Mouse (Mus musculus) hematopoietic stem cell, adult 5-6 weeks (primary cell): ENCODE results near the gene Btrc. TPM values are rescaled to one million over a fixed set of nuclear protein-coding genes. Genes with fewer than 3 reads are reported as not detected.
A peak's percentile ranks its signal among the peaks of the same experiment; 100 is the strongest.

ENCODE experiments used
- ATAC-seq, 2 experiments: fragments of 125-278 bp in 1 of 2; replicated peaks in 1 of 2; 2 replicates each; pipeline ENCODE4 v1.8.0; 2016 to 2017; ENCODE audit warnings: inconsistent platforms in 2 of 2, mild to moderate bottlenecking in 2 of 2, moderate number of reproducible peaks in 2 of 2, low read depth in 1 of 2, moderate TSS enrichment in 1 of 2; ENCODE audit not compliant: low FRiP score in 2 of 2, poor library complexity in 2 of 2, severe bottlenecking in 2 of 2, insufficient read depth in 1 of 2, low TSS enrichment in 1 of 2
- total RNA-seq: library from RNA; stranded (forward); fragments of 172-1452, 232-1000 nt; gene quantifications from 2 replicates; pipeline ENCODE4 v1.2.3, GENCODE M21; 2017

The Btrc gene
- total RNA-seq, 1 experiment from 2014 or later = 23.5 TPM

DNA sequence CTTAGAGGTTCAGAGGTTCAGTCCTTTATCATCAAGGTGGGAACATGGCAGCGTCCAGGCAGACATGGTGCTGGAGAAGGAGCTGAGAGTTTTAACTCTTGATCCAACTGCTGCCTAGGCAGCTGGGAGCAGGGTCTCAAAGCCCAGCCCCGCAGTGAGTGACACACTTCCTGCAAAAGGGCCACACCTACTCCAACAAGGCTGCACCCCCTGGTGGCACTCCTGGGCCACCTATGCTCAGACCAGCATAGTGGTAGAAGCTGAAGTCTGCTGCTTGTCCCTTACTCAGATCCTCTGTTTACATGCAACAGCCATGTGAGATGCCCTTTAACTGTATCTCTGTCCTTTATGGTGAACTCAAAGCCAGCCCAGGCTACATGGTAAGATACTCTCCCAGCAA, 47.5 kb downstream of the Btrc start:
- ATAC-seq = peak; percentile 62 to 76

DNA sequence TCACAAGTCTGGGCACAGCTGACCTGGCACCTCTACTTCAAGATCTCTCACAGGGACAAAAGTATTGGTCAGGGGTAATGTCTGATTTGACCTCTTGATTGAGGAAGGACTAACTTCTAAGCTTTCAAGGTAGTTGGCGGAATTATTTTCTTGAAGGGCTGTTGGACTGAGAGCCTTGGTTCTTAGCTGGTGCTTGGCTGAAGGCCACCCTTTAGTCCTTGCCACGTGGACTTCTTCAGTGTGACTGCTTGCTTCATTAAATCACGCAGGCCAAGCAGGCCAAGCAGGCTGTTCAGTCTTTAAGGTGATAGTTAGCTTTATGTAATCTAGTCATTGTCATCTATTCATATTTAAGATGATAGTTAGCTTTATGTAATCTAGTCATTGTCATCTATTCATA, 49.2 kb downstream of the Btrc start:
- no peak for ATAC-seq

DNA sequence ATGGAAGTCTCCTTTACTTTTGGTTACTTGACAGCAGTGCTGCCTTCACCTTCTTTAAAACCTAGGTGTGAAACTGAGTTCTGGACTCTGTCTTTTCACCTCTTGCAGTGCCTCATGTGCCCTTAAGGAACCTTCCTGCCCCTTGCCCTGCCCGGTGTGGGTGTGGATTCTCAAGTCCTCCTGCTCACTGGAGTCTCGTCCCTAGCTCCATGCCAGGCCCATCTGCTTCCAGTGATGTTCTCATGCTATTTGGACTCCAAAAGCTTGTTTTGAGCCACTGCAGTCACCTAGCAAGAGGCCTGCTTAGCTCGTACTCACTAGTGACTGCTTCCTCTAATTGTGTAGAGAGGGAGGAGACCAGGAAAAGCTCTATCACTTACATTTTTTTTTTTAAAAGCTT, 50.4 kb downstream of the Btrc start:
- no peak for ATAC-seq

DNA sequence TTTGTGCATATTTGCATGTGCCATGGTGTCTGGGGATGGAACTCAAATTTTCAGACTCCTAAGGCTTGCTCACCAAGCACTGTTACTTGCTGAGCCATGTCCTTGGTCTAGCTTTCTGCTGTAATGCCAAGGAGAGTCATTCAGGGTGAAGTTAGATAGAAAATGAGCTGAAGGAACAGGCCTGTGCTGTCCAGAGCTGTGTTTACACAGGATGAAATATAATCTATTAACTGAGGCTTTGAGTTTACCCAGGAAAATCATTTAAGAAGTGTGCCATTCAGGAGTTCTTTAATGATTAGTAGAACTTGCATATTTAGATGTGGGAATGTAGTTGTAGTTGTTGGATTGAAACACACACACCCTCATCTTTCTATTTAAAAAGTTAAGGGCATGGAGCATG, 54.1 kb downstream of the Btrc start:
- ATAC-seq = no peak

DNA sequence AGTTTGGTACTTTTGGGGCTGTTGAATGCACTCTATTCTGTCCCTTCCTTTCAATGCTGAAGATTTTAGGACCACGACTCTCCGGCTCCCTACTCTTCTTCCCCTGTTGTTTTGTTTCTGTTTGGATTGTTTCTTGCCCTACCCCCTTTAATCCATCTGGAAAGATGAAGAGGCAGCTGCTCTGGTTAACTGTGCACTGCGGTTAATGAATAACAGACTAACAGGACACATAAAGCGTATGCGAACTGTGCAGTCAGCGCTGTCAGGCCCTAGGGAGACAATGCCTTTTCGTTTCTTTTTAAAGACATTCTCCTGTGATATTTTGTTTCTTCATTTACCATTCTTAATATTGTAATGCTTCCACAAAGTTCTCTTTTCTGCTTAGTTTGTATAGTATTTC, 58.7 kb downstream of the Btrc start:
- ATAC-seq = no peak

DNA sequence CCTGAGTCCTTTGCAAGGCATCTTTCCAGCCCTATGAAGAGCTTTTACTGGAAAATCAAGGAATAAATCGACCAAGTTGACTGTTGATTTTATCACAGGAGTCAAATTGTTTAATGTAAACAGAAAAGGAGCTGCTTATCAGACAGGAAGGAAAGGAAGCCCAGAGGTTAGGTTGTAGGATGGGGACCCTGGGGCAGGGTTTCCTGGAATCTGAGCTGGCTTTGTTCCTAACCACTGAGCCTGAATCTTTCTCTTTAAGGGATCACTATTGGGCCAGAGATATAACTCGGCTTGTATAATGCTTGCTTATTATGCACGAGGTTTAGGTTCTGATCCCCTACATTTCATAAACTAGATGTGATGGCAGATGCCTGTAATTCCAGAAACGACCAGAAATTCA, 64.6 kb downstream of the Btrc start:
- ATAC-seq = no peak

DNA sequence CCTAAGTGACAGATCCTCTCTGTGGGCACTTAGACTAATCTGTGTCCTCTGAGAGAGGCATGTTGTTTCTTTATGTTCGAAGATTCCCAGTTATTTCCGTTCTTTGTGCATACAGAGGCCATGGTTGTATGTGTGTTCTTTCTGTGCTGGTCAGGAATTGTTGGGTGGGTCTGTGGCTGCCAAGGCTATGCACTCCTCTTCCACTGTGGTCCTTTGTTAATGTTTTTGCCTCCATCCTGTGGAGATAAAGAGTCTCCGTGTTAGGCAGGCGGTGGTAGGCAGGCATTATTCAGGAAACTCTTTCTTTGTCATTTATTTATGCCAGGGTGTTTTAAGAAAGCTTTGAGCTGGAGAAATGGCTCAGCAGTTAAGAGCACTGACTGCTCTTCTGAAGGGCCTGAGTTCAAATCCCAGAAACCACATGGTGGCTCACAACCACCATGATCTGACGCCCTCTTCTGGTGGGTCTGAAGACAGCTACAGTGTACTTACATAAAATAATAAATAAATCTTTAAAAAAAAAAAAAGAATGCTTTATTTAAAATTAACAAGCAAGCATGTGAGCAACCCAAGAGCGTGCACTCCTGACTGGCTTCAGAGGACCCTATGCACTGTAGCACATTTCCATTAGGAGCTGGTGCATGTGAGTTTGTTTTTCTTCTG, 67.6 kb downstream of the Btrc start:
- ATAC-seq = no peak

DNA sequence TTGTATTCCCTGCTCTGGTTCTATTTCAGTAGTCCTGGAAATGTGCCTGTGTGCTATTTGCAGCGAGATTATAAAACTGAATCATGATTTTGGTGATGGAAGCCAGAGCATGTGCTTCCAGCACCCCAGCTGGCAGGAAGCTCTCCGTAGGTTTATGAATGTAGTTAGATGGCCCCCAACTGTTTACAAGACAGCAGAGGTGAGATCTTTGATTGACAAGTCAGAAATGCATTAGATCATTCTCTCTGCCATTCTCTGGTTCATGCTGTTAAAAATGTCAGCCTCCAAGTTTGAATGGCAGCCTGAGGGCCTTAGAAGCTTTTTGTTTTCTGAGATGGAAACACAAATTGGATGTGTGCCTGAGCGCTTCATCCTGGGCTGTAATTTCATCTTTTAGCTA, 68.8 kb downstream of the Btrc start:
- ATAC-seq = no peak

DNA sequence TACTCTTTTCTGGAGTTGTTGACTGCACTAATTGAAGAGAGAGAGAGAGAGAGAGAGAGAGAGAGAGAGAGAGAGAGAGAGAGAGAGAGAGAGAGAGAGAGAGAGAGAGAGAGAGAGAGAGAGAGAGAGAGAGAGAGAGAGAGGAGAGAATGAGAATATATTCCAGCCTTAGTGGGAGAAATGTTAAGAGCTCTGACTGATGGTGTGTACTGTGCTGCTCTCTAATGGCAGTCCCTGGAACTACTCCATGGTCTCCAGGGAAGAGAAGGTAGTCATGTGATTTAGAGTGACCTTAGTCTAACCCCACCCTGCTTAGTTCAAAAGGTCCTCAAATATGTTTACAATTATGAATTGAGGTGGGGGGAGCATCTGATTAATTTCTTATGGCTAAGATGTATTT, 72.5 kb downstream of the Btrc start:
- peak; percentile 68 to 87; a peak in 3 of 4 replicates for ATAC-seq

DNA sequence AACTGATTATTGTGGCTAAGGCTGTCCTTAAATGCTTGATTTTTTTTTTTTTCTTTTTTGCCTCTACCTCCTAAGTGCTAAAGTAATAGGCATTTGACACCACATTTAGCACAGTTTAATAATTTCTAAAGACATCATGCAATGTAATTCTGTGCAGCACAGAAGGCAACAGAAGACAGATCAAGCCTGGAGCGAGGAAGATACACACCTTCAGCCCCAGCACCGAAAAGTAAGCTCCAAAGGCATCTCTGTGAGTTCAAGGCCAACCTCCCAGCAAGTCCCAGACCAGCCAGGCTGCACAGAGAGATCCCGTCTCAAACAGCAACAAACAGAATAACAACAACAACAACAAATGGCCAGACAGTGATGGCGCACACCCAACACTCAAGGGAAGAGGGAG, 73.6 kb downstream of the Btrc start:
- no peak for ATAC-seq

DNA sequence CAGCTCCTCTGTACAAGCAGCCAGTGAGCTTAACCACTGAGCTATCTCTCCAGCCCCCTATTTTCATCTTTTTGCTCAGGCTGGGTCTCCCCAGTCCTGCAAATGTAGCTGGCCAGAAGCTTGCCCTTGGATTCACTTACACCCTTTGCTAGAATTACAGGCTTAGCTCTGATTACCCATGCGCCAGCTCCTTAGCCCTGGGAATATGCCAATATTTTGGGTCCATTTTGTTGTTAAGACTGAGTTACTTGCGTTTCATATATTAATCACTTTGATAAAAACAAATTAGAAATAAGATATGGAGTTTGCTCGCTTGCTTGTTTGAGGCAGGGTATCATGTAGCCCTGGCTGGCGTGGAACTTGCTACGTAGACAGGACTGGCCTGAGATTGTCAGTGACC, 74.7 kb downstream of the Btrc start:
- no peak for ATAC-seq

DNA sequence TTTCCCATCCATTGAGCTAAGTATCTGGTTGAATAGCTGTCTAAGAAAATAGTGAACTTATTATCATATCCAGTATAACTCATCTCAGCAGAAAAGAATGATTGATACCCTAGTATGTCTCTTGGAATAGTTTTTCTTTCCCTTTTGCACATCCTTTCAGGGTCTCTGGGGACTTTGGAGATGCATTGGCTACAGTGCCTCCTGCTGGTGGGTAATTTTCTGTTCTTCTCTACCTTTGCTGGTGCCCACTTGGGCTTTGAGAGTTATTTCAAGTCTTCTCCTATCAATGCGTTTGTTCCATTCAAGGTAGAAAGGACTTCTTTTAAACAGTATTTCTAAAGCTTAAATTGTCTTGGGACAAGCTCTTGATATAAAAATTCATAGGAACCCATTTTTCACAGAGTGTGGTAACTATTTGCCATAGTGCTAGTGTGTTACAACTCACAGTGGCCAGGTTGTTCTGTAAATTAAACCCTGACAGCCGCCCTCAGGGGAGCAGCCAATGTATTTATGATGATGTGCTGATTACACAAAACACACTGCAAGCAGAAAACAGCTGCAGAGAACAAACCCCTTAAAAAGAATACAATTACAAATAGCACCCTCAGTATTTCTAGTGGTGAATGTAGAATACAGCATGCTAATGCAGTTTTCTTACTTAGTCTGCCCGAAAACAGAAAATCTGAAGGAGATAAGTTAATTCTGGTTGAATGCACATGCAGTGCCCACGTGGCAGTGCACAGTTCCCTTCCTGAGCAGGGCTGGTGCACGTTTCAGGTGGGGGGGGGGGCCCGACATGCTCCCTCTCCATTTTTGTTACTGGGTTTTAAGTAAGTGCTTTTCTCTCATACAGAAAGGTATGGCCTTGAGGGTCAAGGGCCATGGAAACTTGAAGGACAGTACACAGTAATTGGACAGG, 75.7 kb downstream of the Btrc start:
- no peak for ATAC-seq

DNA sequence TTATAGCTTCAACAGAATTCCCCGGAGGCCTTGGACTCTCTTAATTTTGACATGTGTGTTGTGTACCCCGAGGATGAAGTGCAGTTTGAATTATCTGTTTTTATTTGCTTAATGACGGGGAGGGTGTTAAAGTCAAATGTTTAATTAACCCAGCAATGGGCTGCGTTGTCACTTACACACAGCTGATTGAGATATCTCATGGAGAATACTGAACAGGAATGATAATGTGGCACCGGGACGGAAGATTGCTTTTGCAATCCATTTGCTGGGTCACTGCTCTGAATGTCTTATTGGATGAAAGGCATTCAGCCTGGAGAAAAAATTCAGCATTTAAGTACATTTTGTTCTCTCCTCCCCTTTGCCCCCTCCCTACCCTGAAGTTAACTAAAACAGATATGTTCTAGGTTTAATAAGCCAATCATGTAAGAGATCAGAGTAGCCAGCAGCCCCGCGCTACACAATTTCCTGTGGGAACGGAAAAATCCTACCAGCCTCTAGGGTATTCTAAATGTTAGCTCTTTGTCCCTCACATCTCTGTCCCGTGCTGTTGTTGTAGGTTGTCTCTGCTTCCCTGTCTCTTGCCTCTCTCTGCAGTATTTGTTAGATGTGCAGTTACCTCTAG, 77.1 kb downstream of the Btrc start:
- no peak for ATAC-seq

DNA sequence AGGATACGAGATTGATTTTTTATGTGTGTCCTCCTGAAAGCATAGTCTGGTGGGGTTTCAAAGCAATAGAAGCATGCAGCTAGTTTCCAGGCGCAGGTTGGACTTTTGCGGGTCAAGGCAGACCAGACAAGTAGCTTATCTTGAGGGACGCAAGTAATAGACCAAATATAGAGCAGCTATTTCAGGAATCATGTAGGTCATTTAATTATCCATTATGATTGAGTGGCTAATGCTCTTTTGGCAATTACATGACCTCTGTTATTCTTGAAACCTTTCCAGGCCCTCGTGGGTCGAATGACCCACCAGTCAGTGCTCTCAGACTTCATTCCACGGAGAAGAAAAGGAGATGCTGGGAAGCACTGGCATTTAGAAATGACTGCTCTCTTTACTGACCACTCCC, 78.2 kb downstream of the Btrc start:
- no peak for ATAC-seq

DNA sequence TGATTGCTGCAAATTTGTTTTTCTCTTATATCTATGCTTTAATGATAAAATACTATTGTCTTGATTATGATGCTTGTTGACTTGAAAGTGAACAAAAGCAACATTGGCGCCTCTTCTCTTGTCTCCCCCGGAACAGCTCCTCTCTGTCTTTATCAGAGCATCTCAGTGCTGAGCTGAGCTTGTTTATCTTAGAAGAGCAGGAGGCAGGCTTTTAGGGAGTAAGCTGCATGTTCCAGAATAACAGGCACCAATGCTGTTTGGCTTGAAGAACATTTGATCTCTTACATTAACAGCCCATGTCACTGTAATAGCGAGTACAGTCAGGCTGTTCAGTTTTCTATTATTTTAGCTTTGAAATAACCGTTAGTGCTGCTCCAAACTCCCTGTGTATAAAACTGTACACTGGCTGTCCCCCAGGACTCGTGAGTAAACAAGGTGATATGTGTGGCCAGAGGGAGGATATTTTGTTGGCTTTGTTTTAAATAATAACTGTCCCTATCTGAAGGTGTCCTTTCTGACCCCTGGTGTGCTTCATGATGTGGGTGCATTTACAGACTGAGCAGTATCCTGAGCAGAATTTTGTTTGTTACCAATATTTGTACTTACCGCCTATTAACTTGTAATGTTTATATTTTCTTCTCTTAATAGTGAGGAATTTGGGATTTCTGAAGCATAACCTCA, 81.9 kb downstream of the Btrc start:
- ATAC-seq = no peak

DNA sequence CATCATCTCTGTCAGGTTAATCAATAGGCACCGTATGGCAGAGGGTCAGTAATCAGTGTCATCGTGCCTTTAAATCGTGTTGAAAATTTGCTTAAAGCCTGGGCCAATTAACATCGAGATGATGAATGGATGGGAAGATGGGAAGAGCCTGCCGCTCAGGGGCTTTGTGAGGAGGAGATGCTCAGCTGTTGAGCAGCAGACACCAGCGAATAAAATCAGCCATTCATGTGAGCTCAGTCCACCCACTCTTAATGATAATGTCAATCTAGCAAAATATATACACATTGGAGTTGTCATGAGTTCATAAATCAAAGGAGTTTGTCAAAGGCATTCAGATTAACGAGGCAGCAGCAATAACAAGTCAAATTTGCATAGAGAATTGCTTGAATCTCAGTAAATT, 83.1 kb downstream of the Btrc start:
- ATAC-seq = no peak

DNA sequence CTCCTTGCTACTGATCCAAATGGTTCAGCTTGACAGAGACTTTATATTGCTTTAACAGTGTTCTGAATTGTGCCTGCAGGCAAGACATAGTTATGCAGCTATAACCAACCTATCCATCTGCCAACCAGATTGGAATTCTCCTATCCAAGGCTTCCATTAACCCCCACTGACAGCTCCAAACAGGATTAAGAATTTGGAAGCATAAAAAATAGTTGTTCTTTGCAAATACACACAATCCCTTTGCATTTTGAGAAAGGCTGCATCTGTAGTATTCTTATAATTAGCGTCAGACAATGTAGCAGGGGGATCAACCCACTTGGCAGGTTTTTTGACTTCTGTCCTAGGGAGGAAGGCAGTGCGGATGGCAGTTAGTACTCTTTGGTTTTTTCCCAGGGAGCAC, 83.7 kb downstream of the Btrc start:
- no peak for ATAC-seq

DNA sequence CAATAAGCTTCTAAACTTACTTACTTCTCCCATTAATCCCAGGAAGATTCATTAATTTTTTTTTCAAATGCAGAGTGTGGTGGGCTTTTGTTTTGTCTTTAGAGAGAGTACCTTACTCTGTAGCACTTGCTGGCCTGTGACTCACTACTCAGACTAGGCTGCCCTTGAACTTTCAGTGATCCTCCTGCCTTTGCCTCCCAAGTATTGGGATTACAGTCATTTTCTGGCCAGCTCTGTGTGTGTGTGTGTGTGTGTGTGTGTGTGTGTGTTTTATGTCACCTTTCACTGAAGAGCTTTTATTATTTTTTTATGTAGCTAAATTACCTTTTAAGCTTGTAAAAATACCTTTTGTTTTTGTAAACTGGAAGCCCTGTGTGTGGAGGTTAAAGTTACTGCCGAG, 84.4 kb downstream of the Btrc start:
- ATAC-seq = no peak
